In the genomic region with DNA sequence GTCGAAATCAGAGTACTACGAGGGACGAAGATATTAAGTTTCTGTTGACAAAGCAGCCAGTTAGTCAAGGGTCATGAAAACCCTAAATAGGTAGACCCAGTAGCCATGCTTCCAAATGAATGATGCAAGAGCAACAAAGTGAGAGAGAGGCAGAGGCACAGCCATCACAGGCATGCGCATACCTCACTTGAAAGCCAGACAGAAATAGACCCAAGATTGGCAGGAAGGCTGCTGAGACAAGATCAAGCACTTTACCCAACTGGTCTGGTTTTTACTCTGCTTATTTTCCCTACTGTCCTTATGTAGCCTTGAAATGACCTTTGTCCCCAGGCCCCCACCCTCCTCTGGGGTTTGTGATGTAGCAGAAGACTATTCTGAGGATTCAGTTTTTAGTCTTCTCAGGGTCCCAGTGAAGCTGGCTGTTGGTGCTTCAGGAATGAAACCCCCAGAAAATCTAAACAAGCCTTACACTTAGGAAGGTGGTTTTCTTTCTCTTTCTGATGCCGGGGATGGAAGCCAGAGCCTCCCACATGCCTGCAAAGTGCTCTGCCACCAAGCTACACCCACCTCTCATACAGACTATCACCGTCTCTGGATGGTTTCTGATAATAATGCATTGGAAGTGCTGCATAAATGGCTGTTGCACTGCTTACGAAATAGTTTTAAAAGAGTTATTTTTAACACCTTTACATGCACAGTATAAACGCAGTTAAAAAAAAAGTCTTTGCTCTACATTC, we compare ENCODE assay signal across 22 mouse cellular contexts. TPM values are rescaled to one million over a fixed set of nuclear protein-coding genes. Genes with fewer than 3 reads are reported as not detected.
DNase-seq lines count a peak whose midpoint lies in the region; ATAC-seq and TF ChIP-seq lines count a peak whose summit lies in the region.
"Had no signal": no experiment of that assay in that cellular context is flagged by ENCODE, and none has a peak within 500 bp of the region (broad histone marks: within the 10 kb centered on the region; RNA-seq: fewer than 3 reads in every experiment).

No protein-coding gene starts in this region.

- no peak; the same call in 1 of the 2 replicates for ATAC-seq in heart, embryonic 16.5 days (replicated peaks; ENCODE audit: extremely low read depth, insufficient read depth, low FRiP score)
- no peak for ATAC-seq in liver, embryonic 11.5 days (replicated peaks; ENCODE audit: low FRiP score)
- no peak for ATAC-seq in lung, postnatal 0 days

- no peaks in the 10 kb centered on the region; the same call in 1 of the 2 replicates for H3K9me3 ChIP-seq in heart, embryonic 16.5 days (replicated peaks; ENCODE audit: control insufficient read depth, low read length)
- no peaks in the 10 kb centered on the region for H3K9me3 ChIP-seq in liver, embryonic 11.5 days (ENCODE audit: control insufficient read depth, low read length)
- no peaks in the 10 kb centered on the region for H3K9me3 ChIP-seq in lung, postnatal 0 days (ENCODE audit: low read length)
- H3K9me3 ChIP-seq: forebrain, embryonic 12.5 days; limb, embryonic 10.5 days; liver, embryonic 13.5 days; lung, embryonic 15.5 days; neural tube, embryonic 15.5 days had no signal

- 0 out of 2 replicates have a peak overlapping the region, but pooled peaks have one; percentile 7 for H3K27ac ChIP-seq in heart, embryonic 16.5 days (ENCODE audit: low read length)
- no peak overlapping the region for H3K27ac ChIP-seq in liver, adult 2 months (replicated peaks; ENCODE audit: insufficient read depth, low read depth, low read length)
- no peak overlapping the region for H3K27ac ChIP-seq in liver, embryonic 11.5 days (ENCODE audit: low read depth, low read length)
- H3K27ac ChIP-seq in lung, postnatal 0 days (ENCODE audit: low read length): no peak overlapping the region
- H3K27ac ChIP-seq: forebrain, embryonic 12.5 days; limb, embryonic 10.5 days; liver, embryonic 13.5 days; lung, embryonic 15.5 days; neural tube, embryonic 15.5 days; stomach, postnatal 0 days had no signal

- no peak for TF ChIP-seq POLR2A in liver, adult 2 months (IDR thresholded peaks at IDR 0.05; ENCODE audit: extremely low read depth, insufficient read depth, low read length)

- no peaks in the 10 kb centered on the region for H3K36me3 ChIP-seq in heart, embryonic 16.5 days (ENCODE audit: control insufficient read depth, insufficient read depth)
- no peaks in the 10 kb centered on the region for H3K36me3 ChIP-seq in liver, adult 2 months (ENCODE audit: control insufficient read depth, insufficient read depth, low read length)
- no peaks in the 10 kb centered on the region for H3K36me3 ChIP-seq in liver, embryonic 11.5 days (ENCODE audit: control insufficient read depth, insufficient read depth, low read length)
- H3K36me3 ChIP-seq in lung, postnatal 0 days (ENCODE audit: insufficient read depth, low read length): no peaks in the 10 kb centered on the region
- H3K36me3 ChIP-seq: forebrain, embryonic 12.5 days; limb, embryonic 10.5 days; liver, embryonic 13.5 days; lung, embryonic 15.5 days; neural tube, embryonic 15.5 days had no signal

- H3K4me1 ChIP-seq in heart, embryonic 16.5 days (ENCODE audit: control insufficient read depth, insufficient read depth, low read length): no peaks in the 10 kb centered on the region
- no peaks in the 10 kb centered on the region for H3K4me1 ChIP-seq in liver, adult 2 months (ENCODE audit: control insufficient read depth, insufficient read depth, low read length)
- H3K4me1 ChIP-seq in liver, embryonic 11.5 days (replicated peaks; ENCODE audit: control insufficient read depth, insufficient read depth, low read length): no peaks in the 10 kb centered on the region
- H3K4me1 ChIP-seq in lung, postnatal 0 days (ENCODE audit: insufficient read depth, low read depth, low read length): no peaks in the 10 kb centered on the region
- H3K4me1 ChIP-seq: forebrain, embryonic 12.5 days; limb, embryonic 10.5 days; liver, embryonic 13.5 days; lung, embryonic 15.5 days; neural tube, embryonic 15.5 days had no signal

- TF ChIP-seq CTCF in liver, adult 2 months (IDR thresholded peaks at IDR 0.05; ENCODE audit: low read depth, low read length): no peak
- no peak for TF ChIP-seq CTCF in lung, postnatal 0 days (IDR thresholded peaks at IDR 0.05)

- H3K9ac ChIP-seq in heart, embryonic 16.5 days (ENCODE audit: low read length): no peak overlapping the region
- no peak overlapping the region for H3K9ac ChIP-seq in liver, adult 2 months (ENCODE audit: low read depth, low read length)
- H3K9ac ChIP-seq in liver, embryonic 11.5 days (ENCODE audit: low read depth, low read length): no peak overlapping the region
- no peak overlapping the region for H3K9ac ChIP-seq in lung, postnatal 0 days (replicated peaks; ENCODE audit: low read depth)
- H3K9ac ChIP-seq: forebrain, embryonic 12.5 days; liver, embryonic 13.5 days; lung, embryonic 15.5 days; neural tube, embryonic 15.5 days had no signal

- WGBS in heart, embryonic 16.5 days: 54% methylated on average over 8 of the region's 8 CpGs
- 65% methylated on average over 8 of the region's 8 CpGs for WGBS in liver, adult 2 months
- WGBS in liver, embryonic 11.5 days: 80% methylated on average over 8 of the region's 8 CpGs
- 80% methylated on average over 8 of the region's 8 CpGs for WGBS in lung, postnatal 0 days

- no peak overlapping the region for H3K4me2 ChIP-seq in heart, embryonic 16.5 days (ENCODE audit: low read depth, low read length)
- H3K4me2 ChIP-seq in liver, embryonic 11.5 days: no peak overlapping the region
- H3K4me2 ChIP-seq in lung, postnatal 0 days (replicated peaks; ENCODE audit: low read depth, low read length): no peak overlapping the region
- H3K4me2 ChIP-seq: forebrain, embryonic 12.5 days; liver, embryonic 13.5 days; lung, embryonic 15.5 days; neural tube, embryonic 15.5 days had no signal

- H3K4me3 ChIP-seq in heart, embryonic 16.5 days (ENCODE audit: low read length): no peak overlapping the region
- H3K4me3 ChIP-seq in liver, adult 2 months (ENCODE audit: insufficient read depth, low read depth, low read length): no peak overlapping the region
- no peak overlapping the region for H3K4me3 ChIP-seq in liver, embryonic 11.5 days (ENCODE audit: low read depth, low read length)
- H3K4me3 ChIP-seq in lung, postnatal 0 days (ENCODE audit: low read depth, low read length): no peak overlapping the region
- H3K4me3 ChIP-seq: forebrain, embryonic 12.5 days; limb, embryonic 10.5 days; liver, embryonic 13.5 days; lung, embryonic 15.5 days; myocyte; neural tube, embryonic 15.5 days had no signal

- TF ChIP-seq EP300 in lung, postnatal 0 days (IDR thresholded peaks at IDR 0.05): no peak

- no peaks in the 10 kb centered on the region for H3K27me3 ChIP-seq in heart, embryonic 16.5 days (ENCODE audit: control insufficient read depth, insufficient read depth, low read length)
- no peaks in the 10 kb centered on the region for H3K27me3 ChIP-seq in liver, adult 2 months (ENCODE audit: control insufficient read depth, insufficient read depth, low read length)
- H3K27me3 ChIP-seq in liver, embryonic 11.5 days (replicated peaks; ENCODE audit: control insufficient read depth, insufficient read depth, low read length): no peaks in the 10 kb centered on the region
- no peaks in the 10 kb centered on the region for H3K27me3 ChIP-seq in lung, postnatal 0 days (replicated peaks; ENCODE audit: insufficient read depth, low read length)
- H3K27me3 ChIP-seq: forebrain, embryonic 12.5 days; liver, embryonic 13.5 days; lung, embryonic 15.5 days; neural tube, embryonic 15.5 days had no signal

- no peaks in the 10 kb centered on the region for H3K79me2 ChIP-seq in liver, adult 2 months (ENCODE audit: control insufficient read depth, insufficient read depth, low read length)

- DNase-seq in heart, adult 8-10 months (ENCODE audit: low spot score): no peak
- peak; percentile 81 for DNase-seq in liver, adult 2 months (ENCODE audit: extremely low read depth, low read depth, low spot score)
- no peak for DNase-seq in liver, embryonic 11.5 days (ENCODE audit: low spot score)
- peak; percentile 37 to 44 for DNase-seq in left cerebral cortex, adult 9 months (ENCODE audit: low spot score in 2 of 2)
- DNase-seq in telencephalon, adult 2 months (ENCODE audit: low read depth, low spot score): peak; percentile 72
- DNase-seq in lung, postnatal 0 days (ENCODE audit: low spot score): no peak
- DNase-seq: cerebellum, adult 9-11 months; kidney, adult 8-10 months; kidney, postnatal 25 days; liver, embryonic 13.5 days; midbrain, embryonic 14.5 days; thymus, postnatal 14 days had no signal

RNA-seq across cellular contexts. Expression of a gene that starts 30.3 kb away (rescaled TPM):
- 0.54 and 0.60 TPM in 2 replicates for polyA plus RNA-seq in heart, embryonic 16.5 days (2015; fragmentation: Nextera tagmentation; extraction: Ambion mirVana)
- under 1 TPM in 3 of 4 experiments, not detected in 1; 0.03 to 0.05 (median 0.03) TPM for total RNA-seq in heart, adult 8-10 months (2022)
- under 0.01 TPM in 1 of 2 replicates, not detected in the other for total RNA-seq in liver, adult 2 months (2014; rRNA removed)
- not detected in 2 replicates for polyA plus RNA-seq in liver, adult 2 months (2012; rRNA removed)
- polyA plus RNA-seq in liver, embryonic 11.5 days (2014; fragmentation: Nextera tagmentation; extraction: Ambion mirVana): 0.09 and 0.43 TPM in 2 replicates
- 0.07 and 0.12 TPM in 2 replicates for polyA plus RNA-seq in lung, postnatal 0 days (2015; fragmentation: Nextera tagmentation; extraction: Ambion mirVana)
- total RNA-seq: gastrocnemius, adult 18-20 months; hematopoietic stem cell, adult 5-6 weeks; megakaryocyte progenitor cell, adult 5-6 weeks had no signal
- polyA plus RNA-seq: myocyte had no signal

Comparison
In these comparisons a context has a peak if more than half of its experiments do, and no peak if none do; other contexts are left out.
1. DNase-seq: peak in liver, adult 2 months (single experiment), left cerebral cortex, adult 9 months (2 of 2) and telencephalon, adult 2 months (single experiment); none in heart, adult 8-10 months (single experiment), liver, embryonic 11.5 days (single experiment) and lung, postnatal 0 days (single experiment).